Mouse (Mus musculus) bone marrow, adult 2 months (tissue): ENCODE data around the gene Itgax.
A peak's percentile ranks its signal among the peaks of the same experiment; 100 is the strongest.

ENCODE experiments used
- CTCF ChIP-seq: fragments of 200-500 bp; IDR thresholded peaks from 2 replicates; pipeline ENCODE4 v1.5.1; 2011; ENCODE audit warnings: low read length, control low read depth; ENCODE audit not compliant: control insufficient read depth, insufficient read depth
- POLR2A ChIP-seq: fragments of 200-500 bp; IDR thresholded peaks from 2 replicates; pipeline ENCODE4 v1.6.1; 2011; ENCODE audit warnings: low read depth, mild to moderate bottlenecking, control low read depth, low read length, borderline replicate concordance; ENCODE audit not compliant: control insufficient read depth

GRCm38 (mm10) chr7:128105246-128105645 is 24.1 kb upstream of the Itgax start:
- no peak for TF ChIP-seq POLR2A
- TF ChIP-seq CTCF, result peak; percentile 48; the same call in 1 of the 2 replicates
